Mouse (Mus musculus) small intestine, adult 2 months (tissue): Measurements from ENCODE around the gene Sos1.

Experiments used
- CTCF ChIP-seq: fragments of 200-500 bp; IDR thresholded peaks from 2 replicates; pipeline ENCODE4 v1.5.1; 2012; ENCODE audit warnings: low read depth, mild to moderate bottlenecking, control low read depth, inconsistent platforms, low read length, moderate library complexity, mixed read lengths; ENCODE audit not compliant: insufficient replicate concordance, insufficient read length; ENCODE audit errors: extremely low read depth
- POLR2A ChIP-seq: fragments of 200-500 bp; IDR thresholded peaks from 2 replicates; pipeline ENCODE4 v1.6.1; 2012; ENCODE audit warnings: low read depth, mild to moderate bottlenecking, control low read depth, inconsistent platforms, low read length, moderate library complexity

- TF ChIP-seq CTCF (no peak), POLR2A (no peak)
These were observed 52.3 kb downstream of the Sos1 start for GRCm38 (mm10) chr17:80427966-80428365.
